Mouse (Mus musculus) G1E (cell line): ENCODE measurements around the gene Med13l. TPM values are rescaled to one million over a fixed set of nuclear protein-coding genes. Genes with fewer than 3 reads are reported as not detected.

Source experiments
- ATAC-seq: 2 replicates; pipeline ENCODE4 v1.8.0; 2016; ENCODE audit warnings: mild to moderate bottlenecking; ENCODE audit not compliant: insufficient number of reproducible peaks, poor library complexity, low FRiP score, severe bottlenecking; ENCODE audit errors: extremely low read depth
- DNase-seq: peaks from one replicate; pipeline ENCODE4 v3.0.0; 2012; ENCODE audit warnings: low spot score
- H3K27me3 ChIP-seq: 2 replicates; pipeline ENCODE4 v1.6.1; 2012; ENCODE audit warnings: mild to moderate bottlenecking, low read length, inconsistent platforms; ENCODE audit not compliant: insufficient read depth
- H3K36me3 ChIP-seq: replicated peaks from 2 replicates; pipeline ENCODE3; 2012; ENCODE audit warnings: mild to moderate bottlenecking, inconsistent platforms
- H3K4me1 ChIP-seq: 2 replicates; pipeline ENCODE4 v1.6.1; 2012; ENCODE audit warnings: low read depth, low read length, inconsistent platforms, mixed read lengths; ENCODE audit not compliant: insufficient read depth
- H3K4me3 ChIP-seq: 2 replicates; pipeline ENCODE4 v1.5.1; 2012; ENCODE audit warnings: low read depth, mild to moderate bottlenecking, inconsistent platforms, low read length, moderate library complexity, mixed read lengths
- H3K9me3 ChIP-seq: replicated peaks from 2 replicates; pipeline ENCODE4 v1.6.1; 2012; ENCODE audit warnings: inconsistent platforms
- CTCF ChIP-seq: IDR thresholded peaks from 2 replicates; pipeline ENCODE4 v1.5.1; 2012; ENCODE audit warnings: low read depth, low read length, inconsistent platforms, mixed read lengths
- GATA1 ChIP-seq: IDR thresholded peaks from 2 replicates; pipeline ENCODE4 v1.6.1; 2012; ENCODE audit warnings: borderline replicate concordance, low read length, inconsistent platforms, mixed read lengths
- GATA2 ChIP-seq: IDR thresholded peaks from 2 replicates; pipeline ENCODE4 v1.6.1; 2012; ENCODE audit warnings: low read depth, low read length, inconsistent platforms, borderline replicate concordance
- POLR2AphosphoS5 ChIP-seq: IDR thresholded peaks from 2 replicates; pipeline ENCODE4 v1.6.1; 2012; ENCODE audit warnings: low read depth, low read length, inconsistent platforms; ENCODE audit not compliant: insufficient replicate concordance
- TAL1 ChIP-seq: conservative IDR thresholded peaks from 2 replicates; pipeline ENCODE4 v1.6.1; 2012; ENCODE audit warnings: low read depth, low read length, inconsistent platforms, mixed read lengths
- polyA plus RNA-seq: library from polyadenylated mRNA; stranded (reverse); fragments of >175 nt; gene quantifications from 2 replicates; pipeline ENCODE4 v1.2.3, GENCODE M21; 2012
- total RNA-seq, 2 experiments: library from RNA; stranded (forward) in 1 of 2; stranded (reverse) in 1 of 2; fragments of 200-1000 nt in 1 of 2; fragments of >200 nt in 1 of 2; fragmentation: Nextera tagmentation in 1 of 2; gene quantifications; 2 replicates each; pipeline ENCODE4 v1.2.3; 2014 to 2017

Gene Med13l
- total and polyA plus RNA-seq, 3 experiments = 16.8 to 91.7 (median 17.9) TPM

GRCm38 (mm10) chr5:118704148-118704547 lies 143.7 kb downstream of the Med13l start:
- H3K4me1 ChIP-seq = peaks cover 9% of the 10 kb centered on the region
- TF ChIP-seq CTCF (peak; percentile 59), POLR2AphosphoS5 (no peak)
- H3K4me3 ChIP-seq = no peak overlapping the region
- peaks cover 59% of the 10 kb centered on the region for H3K36me3 ChIP-seq
- H3K27me3 ChIP-seq = no peaks in the 10 kb centered on the region
- H3K9me3 ChIP-seq = no peaks in the 10 kb centered on the region
- DNase-seq (no peak), ATAC-seq (no peak)

- TF ChIP-seq GATA2 (no peak), TAL1 (no peak), POLR2AphosphoS5 (no peak), GATA1 (no peak)
- no peak overlapping the region for H3K4me3 ChIP-seq
- H3K4me1 ChIP-seq = peaks cover 9% of the 10 kb centered on the region
- peaks cover 58% of the 10 kb centered on the region for H3K36me3 ChIP-seq
- H3K9me3 ChIP-seq = no peaks in the 10 kb centered on the region
- no peaks in the 10 kb centered on the region for H3K27me3 ChIP-seq
- ATAC-seq (no peak), DNase-seq (no peak)
These were observed 144.5 kb downstream of the Med13l start for GRCm38 (mm10) chr5:118704960-118705359.

- no peaks in the 10 kb centered on the region for H3K27me3 ChIP-seq
- H3K9me3 ChIP-seq = no peaks in the 10 kb centered on the region
- TF ChIP-seq GATA1 = no peak
- TF ChIP-seq POLR2AphosphoS5 = no peak
- TF ChIP-seq CTCF = no peak
- no peak for TF ChIP-seq GATA2
- no peak for TF ChIP-seq TAL1
- ATAC-seq (no peak), DNase-seq (no peak)
- no peak overlapping the region for H3K4me3 ChIP-seq
- H3K36me3 ChIP-seq = peaks cover 55% of the 10 kb centered on the region
- H3K4me1 ChIP-seq = peaks cover 6% of the 10 kb centered on the region
These were observed 145.5 kb downstream of the Med13l start for GRCm38 (mm10) chr5:118706009-118706408.

- H3K9me3 ChIP-seq = no peaks in the 10 kb centered on the region
- ATAC-seq (no peak), DNase-seq (no peak)
- H3K27me3 ChIP-seq = no peaks in the 10 kb centered on the region
- peaks cover 6% of the 10 kb centered on the region for H3K4me1 ChIP-seq
- TF ChIP-seq GATA1 (no peak), CTCF (no peak), TAL1 (no peak), GATA2 (no peak), POLR2AphosphoS5 (no peak)
- peaks cover 55% of the 10 kb centered on the region for H3K36me3 ChIP-seq
- H3K4me3 ChIP-seq = no peak overlapping the region
These were observed 145.9 kb downstream of the Med13l start for GRCm38 (mm10) chr5:118706414-118706813.

- H3K27me3 ChIP-seq = no peaks in the 10 kb centered on the region
- peaks cover 53% of the 10 kb centered on the region for H3K36me3 ChIP-seq
- no peak for TF ChIP-seq GATA1
- TF ChIP-seq CTCF = no peak
- no peak for TF ChIP-seq GATA2
- no peak for TF ChIP-seq TAL1
- TF ChIP-seq POLR2AphosphoS5 = no peak
- H3K4me3 ChIP-seq = no peak overlapping the region
- DNase-seq = no peak
- no peak for ATAC-seq
- H3K4me1 ChIP-seq = peaks cover 6% of the 10 kb centered on the region
- no peaks in the 10 kb centered on the region for H3K9me3 ChIP-seq
These were observed 147.0 kb downstream of the Med13l start for GRCm38 (mm10) chr5:118707501-118707900.

- DNase-seq (peak; percentile 23), ATAC-seq (no peak)
- Histone ChIP-seq H3K9me3 (no peaks in the 10 kb centered on the region), H3K36me3 (peaks cover 53% of the 10 kb centered on the region), H3K27me3 (no peaks in the 10 kb centered on the region), H3K4me1 (peaks cover 8% of the 10 kb centered on the region), H3K4me3 (no peak overlapping the region)
- no peak for TF ChIP-seq TAL1
- no peak for TF ChIP-seq GATA2
- TF ChIP-seq GATA1 = no peak
- TF ChIP-seq CTCF = peak; percentile 82
- TF ChIP-seq POLR2AphosphoS5 = no peak
These were observed 147.9 kb downstream of the Med13l start for GRCm38 (mm10) chr5:118708215-118708949.
